Mouse (Mus musculus): Measurements from ENCODE around the gene Ube2e2.

GRCm38 (mm10) chr14:18663666-18664065, 230.4 kb downstream of the Ube2e2 start:
- no peak for TF ChIP-seq CTCF (IDR thresholded peaks at IDR 0.05; ENCODE audit: low read depth)
- TF ChIP-seq EP300 (IDR thresholded peaks at IDR 0.05; ENCODE audit: low read depth), result no peak
